Mouse (Mus musculus): ENCODE measurements around the gene Apbb2. TPM values are rescaled to one million over a fixed set of nuclear protein-coding genes. Genes with fewer than 3 reads are reported as not detected.
"Not testable (repeated sequence)": the region's sequence is repeated elsewhere in the genome, so short reads cannot be mapped to it uniquely, and the experiment has no call there.

Gene Apbb2
- polyA plus RNA-seq, 1 experiment = 19.1 TPM

GRCm38 (mm10) chr5:66262475-66262874, 356.1 kb downstream of the Apbb2 start:
- Histone ChIP-seq H3K27me3 (ENCODE audit: control insufficient read depth, insufficient read depth, insufficient read length) (no peaks in the 10 kb centered on the region), H3K36me3 (ENCODE audit: control insufficient read depth, insufficient read depth) (no peaks in the 10 kb centered on the region), H3K4me3 (no peak overlapping the region), H3ac (ENCODE audit: control insufficient read depth, insufficient read length) (no peak overlapping the region), H3K4me2 (ENCODE audit: low read depth) (no peak overlapping the region), H3K79me2 (ENCODE audit: control insufficient read depth, insufficient read depth) (no peaks in the 10 kb centered on the region)
- TF ChIP-seq E2F4 (IDR thresholded peaks at IDR 0.05; ENCODE audit: insufficient read depth) (no peak), POLR2AphosphoS2 (IDR thresholded peaks at IDR 0.05; ENCODE audit: insufficient read length, low read depth) (no peak), MYOD1 (IDR thresholded peaks at IDR 0.05; ENCODE audit: control insufficient read depth in 1 of 3, insufficient read length in 2 of 3, low read depth in 2 of 3) (no peak), SRF (IDR thresholded peaks at IDR 0.05; ENCODE audit: control insufficient read depth, insufficient read length, low read depth) (no peak), TCF3 (IDR thresholded peaks at IDR 0.05; ENCODE audit: insufficient read length, low read depth) (no peak), MYOG (IDR thresholded peaks at IDR 0.05; ENCODE audit: control insufficient read depth in 1 of 3, insufficient read depth in 1 of 3, insufficient read length in 2 of 3, low read depth in 2 of 3) (no peak), USF1 (IDR thresholded peaks at IDR 0.05; ENCODE audit: low read depth) (no peak), REST (IDR thresholded peaks at IDR 0.05; ENCODE audit: insufficient read depth, insufficient read length) (no peak), TCF12 (IDR thresholded peaks at IDR 0.05; ENCODE audit: insufficient read depth, poor library complexity, severe bottlenecking) (no peak), CEBPB (IDR thresholded peaks at IDR 0.05; ENCODE audit: insufficient read depth, poor library complexity, severe bottlenecking) (no peak), POLR2A (IDR thresholded peaks at IDR 0.05; ENCODE audit: insufficient read length, low read depth) (no peak), MAX (IDR thresholded peaks at IDR 0.05; ENCODE audit: low read depth) (no peak)

GRCm38 (mm10) chr5:66259756-66260448, 358.7 kb downstream of the Apbb2 start, which contains the start of gene Nsun7:
Gene Nsun7 (plus strand): TSS chr5:66259897.
- H3K4me3 ChIP-seq = peak within 1 kb of the TSS; percentile 20
- peak within 1 kb of the TSS; percentile 71 for H3K4me2 ChIP-seq (ENCODE audit: low read depth)
- no peak for TF ChIP-seq SRF (IDR thresholded peaks at IDR 0.05; ENCODE audit: control insufficient read depth, insufficient read length, low read depth)
- TF ChIP-seq MAX (IDR thresholded peaks at IDR 0.05; ENCODE audit: low read depth) = no peak
- TF ChIP-seq TCF3 (IDR thresholded peaks at IDR 0.05; ENCODE audit: insufficient read length, low read depth) = no peak
- no peak for TF ChIP-seq MYOD1 (IDR thresholded peaks at IDR 0.05; ENCODE audit: control insufficient read depth in 1 of 3, insufficient read length in 2 of 3, low read depth in 2 of 3)
- TF ChIP-seq POLR2AphosphoS2 (IDR thresholded peaks at IDR 0.05; ENCODE audit: insufficient read length, low read depth) = no peak
- no peak for TF ChIP-seq TCF12 (IDR thresholded peaks at IDR 0.05; ENCODE audit: insufficient read depth, poor library complexity, severe bottlenecking)
- no peak for TF ChIP-seq REST (IDR thresholded peaks at IDR 0.05; ENCODE audit: insufficient read depth, insufficient read length)
- no peak for TF ChIP-seq E2F4 (IDR thresholded peaks at IDR 0.05; ENCODE audit: insufficient read depth)
- H3K27me3 ChIP-seq (ENCODE audit: control insufficient read depth, insufficient read depth, insufficient read length) = no peaks in the 10 kb centered on the region
- no peaks in the 10 kb centered on the region for H3K36me3 ChIP-seq (ENCODE audit: control insufficient read depth, insufficient read depth)
- no peaks in the 10 kb centered on the region for H3K79me2 ChIP-seq (ENCODE audit: control insufficient read depth, insufficient read depth)
- no peak within 1 kb of the TSS for H3ac ChIP-seq (ENCODE audit: control insufficient read depth, insufficient read length)

- not testable (repeated sequence) for H3K27me3 ChIP-seq (ENCODE audit: control insufficient read depth, insufficient read depth, insufficient read length); H3K79me2 ChIP-seq (ENCODE audit: control insufficient read depth, insufficient read depth); H3K36me3 ChIP-seq (ENCODE audit: control insufficient read depth, insufficient read depth); H3ac ChIP-seq (ENCODE audit: control insufficient read depth, insufficient read length)
- peak overlapping the region; percentile 20 for H3K4me3 ChIP-seq
- H3K4me2 ChIP-seq (ENCODE audit: low read depth) = peak overlapping the region; percentile 71
These were observed 359.2 kb downstream of the Apbb2 start for GRCm38 (mm10) chr5:66259431-66259755.

- Histone ChIP-seq H3K4me3 (peak overlapping the region; percentile 20), H3K4me2 (ENCODE audit: low read depth) (no peak overlapping the region), H3K27me3 (ENCODE audit: control insufficient read depth, insufficient read depth, insufficient read length) (no peaks in the 10 kb centered on the region), H3K36me3 (ENCODE audit: control insufficient read depth, insufficient read depth) (no peaks in the 10 kb centered on the region), H3ac (ENCODE audit: control insufficient read depth, insufficient read length) (no peak overlapping the region), H3K79me2 (ENCODE audit: control insufficient read depth, insufficient read depth) (no peaks in the 10 kb centered on the region)
- TF ChIP-seq SRF (IDR thresholded peaks at IDR 0.05; ENCODE audit: control insufficient read depth, insufficient read length, low read depth) (no peak), MYOG (IDR thresholded peaks at IDR 0.05; ENCODE audit: control insufficient read depth in 1 of 3, insufficient read depth in 1 of 3, insufficient read length in 2 of 3, low read depth in 2 of 3) (no peak), MAX (IDR thresholded peaks at IDR 0.05; ENCODE audit: low read depth) (no peak), TCF3 (IDR thresholded peaks at IDR 0.05; ENCODE audit: insufficient read length, low read depth) (no peak), TCF12 (IDR thresholded peaks at IDR 0.05; ENCODE audit: insufficient read depth, poor library complexity, severe bottlenecking) (no peak), POLR2A (IDR thresholded peaks at IDR 0.05; ENCODE audit: insufficient read length, low read depth) (no peak), MYOD1 (IDR thresholded peaks at IDR 0.05; ENCODE audit: control insufficient read depth in 1 of 3, insufficient read length in 2 of 3, low read depth in 2 of 3) (no peak), POLR2AphosphoS2 (IDR thresholded peaks at IDR 0.05; ENCODE audit: insufficient read length, low read depth) (no peak), REST (IDR thresholded peaks at IDR 0.05; ENCODE audit: insufficient read depth, insufficient read length) (no peak), USF1 (IDR thresholded peaks at IDR 0.05; ENCODE audit: low read depth) (no peak), CEBPB (IDR thresholded peaks at IDR 0.05; ENCODE audit: insufficient read depth, poor library complexity, severe bottlenecking) (no peak), E2F4 (IDR thresholded peaks at IDR 0.05; ENCODE audit: insufficient read depth) (no peak)
These were observed 359.6 kb downstream of the Apbb2 start for GRCm38 (mm10) chr5:66259000-66259399.

- H3ac ChIP-seq (ENCODE audit: control insufficient read depth, insufficient read length) = no peak overlapping the region
- no peak overlapping the region for H3K4me3 ChIP-seq
These were observed 363.5 kb downstream of the Apbb2 start for GRCm38 (mm10) chr5:66255044-66255443.

More at GRCm38 (mm10) chr5:66255044-66255443, 363.5 kb downstream of the Apbb2 start:
- Histone ChIP-seq H3K27me3 (ENCODE audit: control insufficient read depth, insufficient read depth, insufficient read length) (no peaks in the 10 kb centered on the region), H3K79me2 (ENCODE audit: control insufficient read depth, insufficient read depth) (no peaks in the 10 kb centered on the region), H3K36me3 (ENCODE audit: control insufficient read depth, insufficient read depth) (no peaks in the 10 kb centered on the region), H3K4me2 (ENCODE audit: low read depth) (no peak overlapping the region)
- TF ChIP-seq CEBPB (IDR thresholded peaks at IDR 0.05; ENCODE audit: insufficient read depth, poor library complexity, severe bottlenecking) (no peak), MYOG (IDR thresholded peaks at IDR 0.05; ENCODE audit: control insufficient read depth in 1 of 3, insufficient read depth in 1 of 3, insufficient read length in 2 of 3, low read depth in 2 of 3) (no peak), SRF (IDR thresholded peaks at IDR 0.05; ENCODE audit: control insufficient read depth, insufficient read length, low read depth) (no peak)
